Mouse (Mus musculus) thymus, postnatal 14 days (tissue): ENCODE data around the gene Hba-x.
"Not testable (repeated sequence)": the region's sequence is repeated elsewhere in the genome, so short reads cannot be mapped to it uniquely, and the experiment has no call there.

Experiments
- DNase-seq: peaks from one replicate; pipeline ENCODE4 v3.0.0; 2021

Gene Hba-x

GRCm38 (mm10) chr11:32286695-32287492 is 10.7 kb downstream of the Hba-x start, which contains the start of gene Hbq1b:
Gene Hbq1b, plus strand, starts transcription at chr11:32286965.
- peak; percentile 83 for DNase-seq

- no peak for DNase-seq
Observed at GRCm38 (mm10) chr11:32287493-32287825, 11.3 kb downstream of the Hba-x start.

GRCm38 (mm10) chr11:32292819-32293218 is 16.6 kb downstream of the Hba-x start:
- DNase-seq, result not testable (repeated sequence)

GRCm38 (mm10) chr11:32293479-32293878 is 17.3 kb downstream of the Hba-x start:
- not testable (repeated sequence) for DNase-seq

GRCm38 (mm10) chr11:32296203-32296602 is 20.0 kb downstream of the Hba-x start, which contains the start of gene Hba-a2:
Gene Hba-a2, plus strand, starts transcription at chr11:32296489.
- not testable (repeated sequence) for DNase-seq

- not testable (repeated sequence) for DNase-seq
Observed at GRCm38 (mm10) chr11:32297417-32297816, 21.2 kb downstream of the Hba-x start.

GRCm38 (mm10) chr11:32297866-32298531 is 21.8 kb downstream of the Hba-x start:
- DNase-seq, result no peak

GRCm38 (mm10) chr11:32298532-32298918 is 22.3 kb downstream of the Hba-x start:
- no peak for DNase-seq

- peak; percentile 65 for DNase-seq
Observed at GRCm38 (mm10) chr11:32299865-32300264, 23.7 kb downstream of the Hba-x start, which contains the start of gene Hbq1a. Gene Hbq1a, plus strand, starts transcription at chr11:32300069.

GRCm38 (mm10) chr11:32300279-32301267 is 24.4 kb downstream of the Hba-x start:
- DNase-seq, result no peak

- no peak for DNase-seq
Observed at GRCm38 (mm10) chr11:32301506-32301905, 25.3 kb downstream of the Hba-x start.

GRCm38 (mm10) chr11:32302824-32303419 is 26.7 kb downstream of the Hba-x start:
- DNase-seq, result no peak

GRCm38 (mm10) chr11:32303455-32303854 is 27.3 kb downstream of the Hba-x start:
- DNase-seq, result no peak

- no peak for DNase-seq
Observed at GRCm38 (mm10) chr11:32307006-32307405, 30.8 kb downstream of the Hba-x start.

GRCm38 (mm10) chr11:32309446-32309845 is 33.2 kb downstream of the Hba-x start:
- DNase-seq, result no peak

- no peak for DNase-seq
Observed at GRCm38 (mm10) chr11:32309928-32310327, 33.7 kb downstream of the Hba-x start.

GRCm38 (mm10) chr11:32316009-32316408 is 39.8 kb downstream of the Hba-x start:
- DNase-seq, result no peak

GRCm38 (mm10) chr11:32320507-32321195 is 44.5 kb downstream of the Hba-x start:
- DNase-seq, result no peak

GRCm38 (mm10) chr11:32321196-32321565 is 45.0 kb downstream of the Hba-x start:
- peak; percentile 73 for DNase-seq

GRCm38 (mm10) chr11:32324609-32325008 is 48.4 kb downstream of the Hba-x start:
- DNase-seq, result peak; percentile 86
